Mouse (Mus musculus) liver, embryonic 15.5 days (tissue): ENCODE results near the gene Slc6a13. TPM values are rescaled to one million over a fixed set of nuclear protein-coding genes. Genes with fewer than 3 reads are reported as not detected.

ENCODE experiments used
- ATAC-seq: fragments of 200-750 bp; cut with Nextera tagmentation; 2 replicates; pipeline ENCODE4 v1.8.0; 2017; ENCODE audit warnings: moderate number of reproducible peaks, mild to moderate bottlenecking, moderate library complexity; ENCODE audit not compliant: insufficient read depth
- H3K27ac ChIP-seq: fragments of 300-500 bp; sonication (generic); replicated peaks from 2 replicates; pipeline ENCODE4 v1.5.1; 2015; ENCODE audit warnings: mild to moderate bottlenecking, inconsistent platforms
- H3K27me3 ChIP-seq: fragments of 300-500 bp; sonication (generic); 2 replicates; pipeline ENCODE4 v1.6.1; 2015; ENCODE audit warnings: mild to moderate bottlenecking, inconsistent platforms
- H3K36me3 ChIP-seq: fragments of 300-500 bp; sonication (generic); replicated peaks from 2 replicates; pipeline ENCODE4 v1.6.1; 2015; ENCODE audit warnings: moderate library complexity, mild to moderate bottlenecking, inconsistent platforms
- H3K4me1 ChIP-seq: fragments of 300-500 bp; sonication (generic); replicated peaks from 2 replicates; pipeline ENCODE4 v1.6.1; 2015; ENCODE audit warnings: inconsistent platforms
- H3K4me2 ChIP-seq: fragments of 300-500 bp; sonication (generic); 2 replicates; pipeline ENCODE4 v1.6.1; 2015; ENCODE audit warnings: moderate library complexity, mild to moderate bottlenecking, inconsistent platforms
- H3K4me3 ChIP-seq: fragments of 300-500 bp; sonication (generic); replicated peaks from 2 replicates; pipeline ENCODE4 v1.5.1; 2015; ENCODE audit warnings: mild to moderate bottlenecking, inconsistent platforms
- H3K9ac ChIP-seq: fragments of 300-500 bp; sonication (generic); 2 replicates; pipeline ENCODE4 v1.6.1; 2015; ENCODE audit warnings: moderate library complexity, mild to moderate bottlenecking, inconsistent platforms
- H3K9me3 ChIP-seq: fragments of 300-500 bp; sonication (generic); replicated peaks from 2 replicates; pipeline ENCODE4 v1.6.1; 2016; ENCODE audit warnings: inconsistent platforms
- WGBS: fragments of 180-500 bp; shearing (Covaris S2); methylation state at CpG from one replicate; pipeline ENCODE4 v1.1.7; 2015; ENCODE audit warnings: mixed read lengths; ENCODE audit not compliant: insufficient replicate concordance; 5-methylcytosine and 5-hydroxymethylcytosine counted together
- polyA plus RNA-seq: library from polyadenylated mRNA; unstranded; fragments of >200 nt; fragmentation: Nextera tagmentation; extraction: Ambion mirVana; gene quantifications from 2 replicates; pipeline ENCODE4 v1.2.1, GENCODE M21; 2015

Slc6a13 gene
- polyA plus RNA-seq, 1 experiment from 2014 or later = 34.1 TPM

DNA sequence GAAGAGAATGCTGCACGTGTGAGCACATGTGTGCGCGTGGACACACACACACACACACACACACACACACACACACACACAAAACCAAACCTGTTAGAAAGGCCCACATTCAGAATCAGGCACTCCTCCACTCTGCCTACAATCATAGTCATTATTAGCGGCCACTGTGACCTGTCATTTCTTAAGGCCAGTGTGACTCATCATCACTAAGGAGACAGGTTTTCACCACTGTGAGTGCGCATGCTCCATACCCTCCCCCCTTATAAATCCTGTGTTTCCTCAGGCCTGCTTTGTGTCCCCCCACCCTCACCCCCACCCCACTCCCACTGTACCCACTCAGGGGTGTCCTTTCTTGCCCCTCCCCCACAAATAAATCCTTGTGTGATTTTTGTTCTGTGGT lies 15.9 kb upstream of the Slc6a13 start:
- no peak overlapping the region for H3K27ac ChIP-seq
- no peak overlapping the region for H3K4me3 ChIP-seq
- H3K4me1 ChIP-seq = no peaks in the 10 kb centered on the region
- no peaks in the 10 kb centered on the region for H3K36me3 ChIP-seq
- ATAC-seq = no peak
- H3K27me3 ChIP-seq = no peaks in the 10 kb centered on the region
- 79% methylated on average over 5 of the region's 5 CpGs for WGBS
- H3K4me2 ChIP-seq = no peak overlapping the region
- no peak overlapping the region for H3K9ac ChIP-seq
- no peaks in the 10 kb centered on the region for H3K9me3 ChIP-seq

DNA sequence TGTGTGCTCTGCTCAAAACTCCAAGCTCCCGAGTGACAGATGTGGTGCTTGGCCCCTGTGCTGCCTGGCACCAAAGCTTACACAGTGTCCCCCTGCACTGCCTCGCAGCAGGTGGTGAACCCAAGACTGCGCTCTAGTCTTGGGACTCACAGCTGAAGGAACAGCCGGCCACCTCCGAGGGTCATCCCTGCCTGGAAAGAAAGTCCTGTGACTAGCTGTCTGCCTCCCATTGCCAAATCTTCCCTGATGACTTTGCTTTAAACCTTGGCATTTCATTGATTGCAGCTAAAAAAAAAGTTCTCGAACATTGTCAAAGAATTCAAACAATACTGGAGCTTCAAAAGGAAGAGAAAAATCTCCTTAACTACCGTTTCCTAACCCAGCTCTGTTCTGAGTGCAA lies 710 bp upstream of the Slc6a13 start:
- H3K4me3 ChIP-seq = no peak overlapping the region
- H3K4me2 ChIP-seq = no peak overlapping the region
- H3K4me1 ChIP-seq = peaks cover 7% of the 10 kb centered on the region; the same call in 1 of the 2 replicates
- H3K27me3 ChIP-seq = peaks cover 2% of the 10 kb centered on the region; the same call in 1 of the 2 replicates
- no peaks in the 10 kb centered on the region for H3K9me3 ChIP-seq
- no peaks in the 10 kb centered on the region for H3K36me3 ChIP-seq
- WGBS = 59% methylated on average over 7 of the region's 7 CpGs
- no peak overlapping the region for H3K9ac ChIP-seq
- no peak for ATAC-seq
- H3K27ac ChIP-seq = no peak overlapping the region

DNA sequence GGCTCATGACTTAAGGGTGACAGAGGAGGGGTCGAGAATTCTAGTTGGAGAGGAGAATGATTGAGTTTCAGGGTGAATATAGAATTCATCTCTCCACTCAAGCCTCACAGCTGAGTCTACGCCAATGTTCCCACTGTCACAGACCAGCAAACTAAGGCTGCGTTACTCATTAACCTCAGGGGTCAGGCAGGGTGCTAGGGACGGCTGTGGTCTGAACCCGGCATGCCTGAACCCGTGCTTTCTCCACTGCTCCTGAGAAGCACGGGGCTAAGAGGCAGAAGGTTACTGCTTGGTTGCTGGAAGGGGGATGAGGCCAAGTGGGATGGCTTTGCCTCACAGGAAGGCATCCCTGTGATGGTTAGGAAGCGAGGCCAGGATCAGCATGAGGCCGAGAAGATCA lies 477 bp downstream of the Slc6a13 start:
- Histone ChIP-seq H3K4me3 (peak overlapping the region; percentile 39), H3K9ac (no peak overlapping the region), H3K4me2 (peak overlapping the region; percentile 45), H3K27ac (peak overlapping the region; percentile 41; the same call in 1 of the 2 replicates), H3K9me3 (no peaks in the 10 kb centered on the region), H3K36me3 (no peaks in the 10 kb centered on the region), H3K4me1 (peaks cover 7% of the 10 kb centered on the region; the same call in 1 of the 2 replicates), H3K27me3 (peaks cover 2% of the 10 kb centered on the region; the same call in 1 of the 2 replicates)
- 39% methylated on average over 9 of the region's 9 CpGs for WGBS
- ATAC-seq = peak; percentile 73

DNA sequence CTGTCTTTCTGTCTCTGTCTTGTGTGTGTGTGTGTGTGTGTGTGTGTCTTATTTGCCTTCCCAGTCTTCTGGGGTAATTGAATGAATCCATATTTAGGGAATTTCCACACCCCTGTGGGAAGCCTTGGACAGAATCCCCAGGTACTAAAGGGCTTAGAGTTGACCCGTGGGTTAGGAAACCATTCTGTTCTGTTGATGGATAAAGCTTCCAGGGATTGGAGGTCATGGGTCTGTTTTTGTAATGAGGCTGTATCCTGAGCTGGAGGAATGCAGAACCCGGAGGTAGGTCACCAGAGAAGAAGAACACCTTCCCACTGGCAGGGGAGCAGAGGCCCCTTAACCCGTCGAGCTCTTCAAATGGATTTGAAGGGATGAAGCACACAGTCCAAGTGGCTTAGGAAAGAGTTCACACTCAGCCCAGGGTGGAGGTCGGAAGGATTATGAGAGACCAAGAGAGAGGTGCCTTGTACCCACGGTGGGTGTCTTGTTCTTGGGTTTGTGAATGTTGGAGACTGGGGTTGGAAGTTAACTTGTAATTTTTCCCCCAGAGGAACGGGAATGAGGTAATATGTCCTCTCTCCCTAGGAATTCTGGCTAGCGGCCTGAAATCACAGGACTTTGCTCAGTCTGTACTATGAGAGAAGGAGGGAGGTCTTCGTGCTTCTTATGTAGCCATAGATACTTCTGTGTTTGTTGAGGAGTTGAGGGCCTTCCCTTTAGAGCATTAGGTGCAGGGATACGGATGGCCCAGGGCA lies 3.6 kb downstream of the Slc6a13 start:
- peaks cover 2% of the 10 kb centered on the region; the same call in 1 of the 2 replicates for H3K27me3 ChIP-seq
- no peak overlapping the region for H3K9ac ChIP-seq
- H3K4me1 ChIP-seq = peaks cover 16% of the 10 kb centered on the region; the same call in 1 of the 2 replicates
- H3K4me2 ChIP-seq = peak overlapping the region; percentile 5; the same call in 1 of the 2 replicates
- 0 out of 2 replicates have a peak, but pooled peaks have one; percentile 9 for ATAC-seq
- no peaks in the 10 kb centered on the region for H3K36me3 ChIP-seq
- H3K27ac ChIP-seq = peak overlapping the region; percentile 57
- H3K9me3 ChIP-seq = no peaks in the 10 kb centered on the region
- H3K4me3 ChIP-seq = no peak overlapping the region
- 50% methylated on average over 10 of the region's 10 CpGs for WGBS

DNA sequence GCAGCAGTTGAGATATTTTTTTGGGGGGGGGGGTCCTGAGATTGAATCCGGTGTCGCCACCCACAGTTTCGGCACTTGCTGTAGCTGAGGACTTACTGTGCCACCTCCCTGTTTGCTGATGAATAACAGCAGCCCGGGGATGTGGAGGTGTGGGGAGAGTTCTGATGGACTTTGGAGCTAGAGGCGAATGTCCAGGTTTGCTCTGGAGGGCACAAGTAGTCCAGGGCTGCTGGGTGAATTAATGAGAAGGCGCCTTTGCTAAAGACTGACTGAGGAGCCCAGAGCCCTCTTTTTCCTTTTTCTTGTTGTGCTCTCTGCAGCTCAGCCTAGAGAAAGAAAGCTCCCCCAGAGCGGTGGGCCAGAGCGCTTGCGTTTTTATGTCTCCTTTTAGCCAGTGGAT lies 4.6 kb downstream of the Slc6a13 start:
- 64% methylated on average over 9 of the region's 9 CpGs for WGBS

DNA sequence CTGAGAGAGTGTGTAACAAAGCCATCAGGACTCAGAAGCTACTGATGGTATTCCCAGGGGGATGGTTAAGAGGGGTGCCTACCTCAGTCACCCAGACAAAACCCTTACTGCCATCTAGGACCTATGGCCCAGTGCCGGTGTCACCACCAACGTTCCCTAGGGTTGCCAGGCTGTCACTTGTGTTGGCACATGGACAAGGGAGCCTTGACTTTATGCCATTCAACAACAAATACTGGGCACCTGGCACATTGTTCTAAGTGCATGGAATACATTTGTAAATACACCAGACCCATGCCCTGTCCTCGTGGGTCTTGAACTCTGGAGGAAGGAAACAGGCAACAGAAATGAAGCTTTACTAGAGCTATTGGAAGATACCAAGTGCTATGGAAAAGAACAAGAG lies 5.5 kb downstream of the Slc6a13 start:
- H3K4me3 ChIP-seq = no peak overlapping the region
- no peak for ATAC-seq
- peaks cover 17% of the 10 kb centered on the region; the same call in 1 of the 2 replicates for H3K4me1 ChIP-seq
- no peak overlapping the region for H3K4me2 ChIP-seq
- H3K9me3 ChIP-seq = no peaks in the 10 kb centered on the region
- 69% methylated on average over 3 of the region's 3 CpGs for WGBS
- H3K9ac ChIP-seq = no peak overlapping the region
- H3K27ac ChIP-seq = no peak overlapping the region
- H3K27me3 ChIP-seq = peaks cover 2% of the 10 kb centered on the region; the same call in 1 of the 2 replicates
- H3K36me3 ChIP-seq = no peaks in the 10 kb centered on the region

More for the DNA sequence above, 4.6 kb downstream of the Slc6a13 start:
- Histone ChIP-seq H3K27ac (peak overlapping the region; percentile 57), H3K4me1 (peaks cover 17% of the 10 kb centered on the region; the same call in 1 of the 2 replicates), H3K4me3 (no peak overlapping the region), H3K9ac (no peak overlapping the region), H3K27me3 (peaks cover 2% of the 10 kb centered on the region; the same call in 1 of the 2 replicates), H3K4me2 (peak overlapping the region; percentile 13; the same call in 1 of the 2 replicates), H3K9me3 (no peaks in the 10 kb centered on the region), H3K36me3 (no peaks in the 10 kb centered on the region)
- ATAC-seq = no peak

GRCm38 (mm10) chr6:121310984-121311383 lies 11.0 kb downstream of the Slc6a13 start:
- Histone ChIP-seq H3K9ac (no peak overlapping the region), H3K9me3 (no peaks in the 10 kb centered on the region), H3K4me2 (no peak overlapping the region), H3K4me1 (0 out of 2 replicates have a peak, but pooled peaks cover 12% of the 10 kb centered on the region), H3K36me3 (no peaks in the 10 kb centered on the region), H3K4me3 (no peak overlapping the region), H3K27ac (0 out of 2 replicates have a peak overlapping the region, but pooled peaks have one; percentile 33), H3K27me3 (no peaks in the 10 kb centered on the region)
- 52% methylated on average over 6 of the region's 6 CpGs for WGBS
- peak; percentile 80 for ATAC-seq

GRCm38 (mm10) chr6:121319099-121319498 lies 19.1 kb downstream of the Slc6a13 start:
- ATAC-seq = no peak
- 46% methylated on average over 6 of the region's 6 CpGs for WGBS
- H3K4me2 ChIP-seq = no peak overlapping the region
- no peaks in the 10 kb centered on the region for H3K36me3 ChIP-seq
- no peaks in the 10 kb centered on the region for H3K27me3 ChIP-seq
- no peak overlapping the region for H3K4me3 ChIP-seq
- no peak overlapping the region for H3K27ac ChIP-seq
- no peaks in the 10 kb centered on the region for H3K4me1 ChIP-seq
- H3K9me3 ChIP-seq = no peaks in the 10 kb centered on the region
- no peak overlapping the region for H3K9ac ChIP-seq

- no peak overlapping the region for H3K27ac ChIP-seq
- 64% methylated on average over 9 of the region's 9 CpGs for WGBS
- no peaks in the 10 kb centered on the region for H3K4me1 ChIP-seq
- H3K27me3 ChIP-seq = no peaks in the 10 kb centered on the region
- H3K36me3 ChIP-seq = no peaks in the 10 kb centered on the region
- H3K9ac ChIP-seq = no peak overlapping the region
- no peak overlapping the region for H3K4me3 ChIP-seq
- no peak for ATAC-seq
- no peak overlapping the region for H3K4me2 ChIP-seq
- no peaks in the 10 kb centered on the region for H3K9me3 ChIP-seq
Measured at GRCm38 (mm10) chr6:121322381-121323110, 22.5 kb downstream of the Slc6a13 start.

DNA sequence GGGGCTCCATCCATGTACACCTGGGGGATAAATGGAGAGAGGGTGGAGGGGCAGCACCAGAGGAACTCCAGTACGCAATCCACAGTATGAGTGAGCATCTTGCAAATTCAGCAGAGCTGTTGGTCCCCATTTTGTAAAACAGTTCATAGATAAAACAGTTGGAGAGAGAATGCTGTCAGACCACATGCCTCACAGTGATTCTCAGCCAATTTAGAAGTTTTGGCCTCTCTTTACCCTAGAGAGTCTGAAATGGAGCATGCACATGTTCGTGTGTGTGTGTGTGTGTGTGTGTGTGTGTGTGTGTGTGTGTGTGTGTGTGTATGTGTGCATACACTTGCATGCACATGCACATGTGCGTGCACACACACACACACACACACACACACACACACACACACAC lies 25.3 kb downstream of the Slc6a13 start:
- H3K27me3 ChIP-seq = no peaks in the 10 kb centered on the region
- no peak overlapping the region for H3K9ac ChIP-seq
- no peaks in the 10 kb centered on the region for H3K4me1 ChIP-seq
- H3K36me3 ChIP-seq = no peaks in the 10 kb centered on the region
- no peak overlapping the region for H3K4me2 ChIP-seq
- no peak overlapping the region for H3K27ac ChIP-seq
- WGBS = 67% methylated on average over 2 of the region's 3 CpGs
- H3K9me3 ChIP-seq = no peaks in the 10 kb centered on the region
- H3K4me3 ChIP-seq = no peak overlapping the region
- ATAC-seq = no peak

- Histone ChIP-seq H3K9ac (no peak overlapping the region), H3K4me2 (no peak overlapping the region), H3K36me3 (no peaks in the 10 kb centered on the region), H3K9me3 (no peaks in the 10 kb centered on the region), H3K4me1 (no peaks in the 10 kb centered on the region), H3K27ac (no peak overlapping the region), H3K27me3 (no peaks in the 10 kb centered on the region), H3K4me3 (no peak overlapping the region)
- ATAC-seq = no peak
- WGBS = 43% methylated on average over 9 of the region's 9 CpGs
Measured at GRCm38 (mm10) chr6:121325740-121326139, 25.7 kb downstream of the Slc6a13 start.
